Mouse (Mus musculus) stomach, embryonic 14.5 days (tissue): ENCODE measurements around the gene Amz1. TPM values are rescaled to one million over a fixed set of nuclear protein-coding genes. Genes with fewer than 3 reads are reported as not detected.

Experiments
- ATAC-seq: fragments of 200-750 bp; cut with Nextera tagmentation; 2 replicates; pipeline ENCODE4 v1.8.0; 2017; ENCODE audit warnings: low read depth, moderate TSS enrichment; ENCODE audit not compliant: insufficient number of reproducible peaks, insufficient read depth, low FRiP score
- H3K27ac ChIP-seq: fragments of 300-500 bp; sonication (generic); 2 replicates; pipeline ENCODE4 v1.5.1; 2014; ENCODE audit warnings: mild to moderate bottlenecking, low read length, moderate library complexity, mixed read lengths
- H3K27me3 ChIP-seq: fragments of 300-500 bp; sonication (generic); 2 replicates; pipeline ENCODE4 v1.6.1; 2014; ENCODE audit warnings: low read length, control low read depth, mixed read lengths; ENCODE audit not compliant: control insufficient read depth, insufficient read depth
- H3K36me3 ChIP-seq: fragments of 300-500 bp; sonication (generic); 2 replicates; pipeline ENCODE4 v1.6.1; 2014; ENCODE audit warnings: mild to moderate bottlenecking, control low read depth, low read length, moderate library complexity, mixed read lengths; ENCODE audit not compliant: control insufficient read depth, insufficient read depth
- H3K4me1 ChIP-seq: fragments of 300-500 bp; sonication (generic); 2 replicates; pipeline ENCODE4 v1.6.1; 2014; ENCODE audit warnings: low read length, control low read depth, mixed read lengths; ENCODE audit not compliant: control insufficient read depth, insufficient read depth
- H3K4me2 ChIP-seq: fragments of 300-500 bp; sonication (generic); replicated peaks from 2 replicates; pipeline ENCODE4 v1.6.1; 2014; ENCODE audit warnings: low read depth, low read length, control low read depth
- H3K4me3 ChIP-seq: fragments of 300-500 bp; sonication (generic); 2 replicates; pipeline ENCODE4 v1.5.1; 2014; ENCODE audit warnings: low read depth, low read length, control low read depth
- H3K9ac ChIP-seq: fragments of 300-500 bp; sonication (generic); replicated peaks from 2 replicates; pipeline ENCODE4 v1.6.1; 2014; ENCODE audit warnings: low read depth, mild to moderate bottlenecking, control low read depth, low read length, moderate library complexity, mixed read lengths
- H3K9me3 ChIP-seq: fragments of 300-500 bp; sonication (generic); 2 replicates; pipeline ENCODE4 v1.6.1; 2016; ENCODE audit warnings: low read depth, low read length, control low read depth; ENCODE audit not compliant: control insufficient read depth
- WGBS: fragments of 180-500 bp; shearing (Covaris S2); extraction: QIAGEN DNeasy Blood & Tissue Kit; methylation state at CpG from one replicate; pipeline ENCODE4 v1.1.7; 2014; 5-methylcytosine and 5-hydroxymethylcytosine counted together
- polyA plus RNA-seq: library from polyadenylated mRNA; unstranded; fragments of >200 nt; fragmentation: Nextera tagmentation; extraction: Ambion mirVana; gene quantifications from 2 replicates; pipeline ENCODE4 v1.2.1, GENCODE M21; 2014

The Amz1 gene
- polyA plus RNA-seq, 1 experiment from 2014 or later: 1.2 TPM

- Histone ChIP-seq H3K9ac (peak overlapping the region; percentile 61), H3K27ac (peak overlapping the region; percentile 70; the same call in 1 of the 2 replicates), H3K36me3 (peaks cover 14% of the 10 kb centered on the region), H3K9me3 (no peaks in the 10 kb centered on the region), H3K4me2 (peak overlapping the region; percentile 79), H3K4me1 (peaks cover 23% of the 10 kb centered on the region), H3K4me3 (peak overlapping the region; percentile 58), H3K27me3 (no peaks in the 10 kb centered on the region)
- WGBS: 44% methylated on average over 7 of the region's 7 CpGs
- ATAC-seq: no peak
These were observed 18.3 kb upstream of the Amz1 start for GRCm38 (mm10) chr5:140705501-140706171.

GRCm38 (mm10) chr5:140710315-140710714, 13.6 kb upstream of the Amz1 start:
- H3K4me3 ChIP-seq: no peak overlapping the region
- H3K9me3 ChIP-seq: no peaks in the 10 kb centered on the region
- no peak overlapping the region for H3K9ac ChIP-seq
- peaks cover 8% of the 10 kb centered on the region; the same call in 1 of the 2 replicates for H3K4me1 ChIP-seq
- no peaks in the 10 kb centered on the region for H3K27me3 ChIP-seq
- H3K36me3 ChIP-seq: peaks cover 58% of the 10 kb centered on the region
- 95% methylated on average over 6 of the region's 6 CpGs for WGBS
- no peak overlapping the region for H3K4me2 ChIP-seq
- ATAC-seq: no peak
- no peak overlapping the region for H3K27ac ChIP-seq

- ATAC-seq: no peak
- WGBS: 82% methylated on average over 5 of the region's 5 CpGs
- no peak overlapping the region for H3K4me2 ChIP-seq
- no peak overlapping the region for H3K27ac ChIP-seq
- H3K9me3 ChIP-seq: no peaks in the 10 kb centered on the region
- H3K9ac ChIP-seq: no peak overlapping the region
- no peaks in the 10 kb centered on the region for H3K27me3 ChIP-seq
- peaks cover under 1% of the 10 kb centered on the region; the same call in 1 of the 2 replicates for H3K4me1 ChIP-seq
- H3K4me3 ChIP-seq: no peak overlapping the region
- H3K36me3 ChIP-seq: peaks cover 60% of the 10 kb centered on the region
These were observed 12.9 kb upstream of the Amz1 start for GRCm38 (mm10) chr5:140711040-140711439.

- Histone ChIP-seq H3K9me3 (no peaks in the 10 kb centered on the region), H3K27ac (no peak overlapping the region), H3K27me3 (no peaks in the 10 kb centered on the region), H3K36me3 (peaks cover 29% of the 10 kb centered on the region), H3K9ac (no peak overlapping the region), H3K4me3 (no peak overlapping the region), H3K4me2 (no peak overlapping the region), H3K4me1 (no peaks in the 10 kb centered on the region)
- no peak for ATAC-seq
- WGBS: 80% methylated on average over 7 of the region's 7 CpGs
These were observed 3.2 kb upstream of the Amz1 start for GRCm38 (mm10) chr5:140720773-140721172.

- H3K4me1 ChIP-seq: no peaks in the 10 kb centered on the region
- H3K36me3 ChIP-seq: peaks cover 18% of the 10 kb centered on the region; the same call in 1 of the 2 replicates
- 79% methylated on average over 3 of the region's 3 CpGs for WGBS
- ATAC-seq: no peak
- H3K4me3 ChIP-seq: no peak overlapping the region
- no peak overlapping the region for H3K27ac ChIP-seq
- H3K9ac ChIP-seq: no peak overlapping the region
- no peaks in the 10 kb centered on the region for H3K27me3 ChIP-seq
- H3K4me2 ChIP-seq: no peak overlapping the region
- no peaks in the 10 kb centered on the region for H3K9me3 ChIP-seq
These were observed 1.8 kb upstream of the Amz1 start for GRCm38 (mm10) chr5:140722121-140722520.

- Histone ChIP-seq H3K4me3 (no peak overlapping the region), H3K4me2 (no peak overlapping the region), H3K36me3 (no peaks in the 10 kb centered on the region), H3K9ac (no peak overlapping the region), H3K27ac (no peak overlapping the region), H3K27me3 (no peaks in the 10 kb centered on the region), H3K4me1 (no peaks in the 10 kb centered on the region), H3K9me3 (no peaks in the 10 kb centered on the region)
- ATAC-seq: no peak
- 74% methylated on average over 7 of the region's 7 CpGs for WGBS
These were observed 2.3 kb downstream of the Amz1 start for GRCm38 (mm10) chr5:140726062-140726839.

- no peak overlapping the region for H3K4me3 ChIP-seq
- H3K27ac ChIP-seq: no peak overlapping the region
- WGBS: 82% methylated on average over 17 of the region's 17 CpGs
- no peak overlapping the region for H3K9ac ChIP-seq
- no peak for ATAC-seq
- no peaks in the 10 kb centered on the region for H3K27me3 ChIP-seq
- no peaks in the 10 kb centered on the region for H3K4me1 ChIP-seq
- H3K9me3 ChIP-seq: no peaks in the 10 kb centered on the region
- no peaks in the 10 kb centered on the region for H3K36me3 ChIP-seq
- H3K4me2 ChIP-seq: no peak overlapping the region
These were observed 3.2 kb downstream of the Amz1 start for GRCm38 (mm10) chr5:140726946-140727740.

- Histone ChIP-seq H3K36me3 (no peaks in the 10 kb centered on the region), H3K4me1 (peaks cover 4% of the 10 kb centered on the region; the same call in 1 of the 2 replicates), H3K4me2 (no peak overlapping the region), H3K9ac (no peak overlapping the region), H3K9me3 (no peaks in the 10 kb centered on the region), H3K4me3 (no peak overlapping the region), H3K27ac (no peak overlapping the region), H3K27me3 (peaks cover 3% of the 10 kb centered on the region; the same call in 1 of the 2 replicates)
- ATAC-seq: no peak
- WGBS: 85% methylated on average over 11 of the region's 11 CpGs
These were observed 7.3 kb downstream of the Amz1 start for GRCm38 (mm10) chr5:140731040-140731797.
